Mouse (Mus musculus): ENCODE data around the gene Ccr8.

The Ccr8 gene

DNA sequence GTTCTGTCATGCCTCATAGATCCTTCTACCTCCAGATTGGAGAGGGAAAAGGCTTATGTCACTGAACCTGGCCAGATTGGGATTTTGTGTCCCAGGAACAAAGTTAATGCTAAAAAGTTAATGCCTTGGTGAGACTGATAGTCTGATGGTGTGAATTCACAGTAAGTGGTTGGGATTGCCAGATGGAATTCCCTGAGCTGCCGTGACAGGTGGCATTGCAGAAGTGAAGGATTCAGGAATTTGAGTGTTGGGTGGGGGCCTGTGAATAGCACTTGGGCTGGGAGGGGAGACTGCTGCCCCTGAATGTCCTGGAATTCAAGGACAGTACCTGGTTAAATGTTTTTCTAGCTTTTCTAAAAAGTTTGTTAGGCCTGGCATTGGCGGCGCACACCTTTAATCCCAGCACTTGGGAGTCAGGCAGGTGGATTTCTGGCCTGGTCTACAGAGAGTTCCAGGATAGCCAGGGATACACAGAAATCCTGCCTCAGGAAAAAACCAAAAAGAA is 39.9 kb downstream of the Ccr8 start:
- in situ Hi-C loops (cut with MboI, MseI) = loop anchor here (10.0 kb wide), 1 partner anchor 57 kb away; no protein-coding TSS in a partner anchor

DNA sequence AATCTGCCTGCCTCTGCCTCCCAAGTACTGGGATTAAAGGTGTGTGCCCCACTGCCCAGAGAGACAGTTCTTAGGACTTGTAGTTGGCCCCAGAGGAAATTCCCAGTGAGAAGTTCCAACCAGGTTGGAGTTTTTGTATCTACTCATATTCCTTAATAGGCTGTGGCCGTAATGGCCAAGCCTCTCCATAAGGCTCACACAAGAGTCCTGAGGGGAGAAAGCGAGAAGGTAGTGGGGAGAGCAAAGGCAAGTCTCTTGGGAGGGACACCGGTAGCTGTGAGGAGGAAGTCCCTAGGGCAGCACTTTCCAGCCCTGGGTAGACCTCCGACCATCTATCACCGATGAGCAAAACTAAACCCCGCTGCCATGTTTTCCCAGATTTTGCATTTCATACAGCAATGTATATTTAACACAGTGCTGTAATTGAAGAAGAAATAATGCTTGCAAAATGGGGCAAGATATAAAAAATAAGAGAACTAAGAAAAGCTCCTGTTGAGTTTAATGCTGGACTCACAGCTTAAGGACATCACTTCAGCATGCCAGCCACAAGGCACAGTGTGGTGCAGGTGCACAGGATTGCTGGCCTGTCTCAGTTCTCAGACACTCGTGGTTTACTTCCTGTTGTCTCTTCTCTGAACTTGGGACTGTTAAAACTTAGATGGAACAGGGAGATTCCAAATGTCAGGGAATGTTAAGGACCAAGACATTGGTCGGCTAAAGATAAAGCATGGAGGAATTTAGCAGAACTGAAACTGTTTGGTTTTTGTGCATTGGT is 41.3 kb downstream of the Ccr8 start:
- in situ Hi-C loops (cut with MboI, MseI) = loop anchor here (10.0 kb wide), 1 partner anchor 58 kb away; no protein-coding TSS in a partner anchor

DNA sequence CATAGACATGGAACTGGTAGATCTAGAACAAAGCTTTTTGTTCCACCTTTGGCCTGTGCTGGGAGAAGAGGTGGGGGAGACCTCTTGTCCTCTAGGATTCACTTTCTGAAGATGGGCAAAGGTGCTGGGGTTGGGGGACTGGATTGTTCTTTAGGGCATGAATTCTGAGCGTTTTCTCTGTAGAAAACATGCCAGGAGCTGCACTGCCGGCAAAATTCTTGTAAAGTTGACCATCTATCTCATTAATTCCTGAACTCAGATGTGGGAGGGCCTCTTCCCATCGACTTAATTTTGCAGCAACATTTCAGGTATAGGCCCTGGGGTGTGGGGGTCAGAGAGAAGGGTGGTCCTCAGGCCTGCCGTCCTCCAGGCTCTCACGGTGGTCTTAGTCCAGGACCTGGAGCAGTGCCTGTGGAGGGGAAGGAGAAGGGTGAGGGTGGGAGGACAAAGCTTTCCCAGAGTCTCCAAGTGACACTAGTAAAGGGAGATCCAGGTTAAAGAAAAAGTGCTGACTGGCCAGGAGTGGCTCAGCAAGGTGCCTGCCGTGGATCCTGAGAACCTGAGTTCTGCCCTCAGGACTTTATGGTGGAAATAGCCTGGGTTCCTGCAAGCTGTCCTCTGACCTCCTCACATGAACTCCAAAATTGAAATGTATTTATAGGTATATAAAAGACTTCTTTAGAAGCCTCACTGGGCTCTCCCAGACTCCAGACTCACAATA is 42.0 kb downstream of the Ccr8 start:
- in situ Hi-C loops (cut with MboI, MseI) = loop anchor here (10.0 kb wide), 1 partner anchor 59 kb away; no protein-coding TSS in a partner anchor

DNA sequence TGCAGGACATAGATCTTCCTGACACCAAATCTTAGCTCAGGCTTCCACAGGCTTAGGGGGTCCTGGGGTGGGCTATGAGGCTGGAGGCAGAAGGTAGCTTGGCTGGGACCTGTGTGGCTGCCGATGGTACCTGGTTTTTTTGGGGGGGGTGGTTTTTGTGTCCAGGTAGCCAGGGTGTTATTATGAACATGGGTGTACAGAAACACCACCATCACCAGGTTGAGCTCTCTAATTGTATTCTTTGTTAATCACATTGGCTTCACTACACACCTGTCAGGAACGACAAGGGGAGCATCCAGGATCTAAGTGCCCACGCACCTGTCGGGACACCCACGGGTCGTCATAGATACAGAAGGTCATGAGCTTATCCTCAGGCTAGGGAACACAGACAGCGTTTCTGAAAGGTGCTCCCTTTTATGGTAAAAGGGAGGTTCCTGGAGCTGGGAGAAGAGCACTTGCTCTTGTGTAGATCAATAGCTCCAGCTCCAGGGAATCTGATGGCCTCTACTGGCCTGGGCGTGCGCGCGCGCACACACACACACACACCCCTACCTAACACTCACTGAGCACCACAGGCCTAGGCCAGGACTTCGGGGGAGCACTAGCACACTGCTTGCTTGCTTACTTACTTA is 42.7 kb downstream of the Ccr8 start:
- in situ Hi-C loops (cut with MboI, MseI) = loop anchor here (10.0 kb wide), 1 partner anchor 60 kb away; no protein-coding TSS in a partner anchor

DNA sequence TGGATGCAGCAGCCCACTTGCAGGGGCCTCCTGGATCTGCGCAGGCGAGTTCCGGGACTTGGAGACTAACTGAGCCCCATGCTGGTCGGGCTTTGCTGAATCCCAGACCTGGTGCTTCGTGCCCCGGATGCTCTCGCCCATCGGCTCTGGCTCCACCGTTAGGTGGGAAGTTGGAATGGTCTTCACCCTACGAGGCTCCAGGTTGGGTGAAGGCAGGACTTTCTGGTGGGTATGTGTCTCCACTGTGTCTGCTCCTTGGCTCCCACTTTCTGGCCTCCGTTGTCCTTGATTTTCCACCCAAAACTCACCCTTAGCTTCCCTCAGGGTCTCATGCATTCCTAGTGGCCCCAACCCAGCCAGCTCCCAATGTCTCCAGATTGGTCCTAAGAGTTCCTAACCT is 43.5 kb downstream of the Ccr8 start:
- in situ Hi-C loops (cut with MboI, MseI) = loop anchor here (10.0 kb wide), 1 partner anchor 61 kb away; no protein-coding TSS in a partner anchor

DNA sequence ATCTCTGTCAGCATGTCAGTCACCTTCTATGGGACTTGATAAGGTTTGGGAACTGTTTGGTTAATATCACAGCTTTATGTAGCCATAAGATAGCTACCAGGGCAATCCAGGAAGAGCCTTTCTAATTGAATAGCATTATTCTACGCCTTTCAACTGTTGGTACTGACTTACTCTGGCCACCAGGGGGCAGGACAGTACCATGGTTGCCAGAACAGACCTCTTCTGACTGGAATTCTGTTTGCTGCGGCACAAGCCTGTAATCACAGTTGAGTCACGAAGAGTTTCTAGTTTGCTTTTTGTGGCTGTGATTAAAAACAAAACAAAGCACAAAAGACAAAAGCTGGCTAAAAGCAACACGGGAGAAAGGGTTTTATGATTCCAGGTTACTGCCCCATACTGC is 48.7 kb downstream of the Ccr8 start:
- in situ Hi-C loops (cut with MboI, MseI) = loop anchor here (10.0 kb wide), 1 partner anchor 1046 kb away; the partner anchor contains the start of gene Plcd1

DNA sequence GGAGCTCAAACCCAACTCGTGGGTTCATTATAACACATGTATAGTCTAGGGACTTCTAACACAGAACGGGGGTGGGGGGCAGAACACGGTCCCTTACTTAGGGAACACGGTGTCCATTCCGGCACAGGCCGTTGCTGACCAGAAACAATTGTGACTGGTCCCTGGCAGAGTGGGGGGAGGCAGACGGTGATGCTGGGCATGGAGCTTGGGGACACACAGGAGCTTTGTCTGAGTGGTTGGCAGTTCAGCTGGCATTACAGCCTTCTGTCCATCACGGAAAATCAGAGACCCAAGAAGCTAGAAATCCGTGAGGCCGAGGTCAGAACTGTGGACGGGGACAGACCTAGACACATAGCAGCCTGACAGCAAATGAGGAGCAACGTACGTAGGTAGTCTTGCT is 52.6 kb downstream of the Ccr8 start:
- in situ Hi-C loops (cut with MboI, MseI) = loop anchor here (10.0 kb wide), 1 partner anchor 1050 kb away; the partner anchor contains the start of gene Plcd1
